Mouse (Mus musculus) liver, embryonic 14.5 days (tissue): ENCODE data around the gene Xirp1.

ENCODE experiments used
- CTCF ChIP-seq: IDR thresholded peaks from 2 replicates; pipeline ENCODE4 v1.5.1; 2016; ENCODE audit warnings: antibody characterized with exemption, low read depth, control low read depth
- EP300 ChIP-seq: IDR thresholded peaks from 2 replicates; pipeline ENCODE4 v1.6.1; 2016; ENCODE audit warnings: antibody characterized with exemption, low read depth

DNA sequence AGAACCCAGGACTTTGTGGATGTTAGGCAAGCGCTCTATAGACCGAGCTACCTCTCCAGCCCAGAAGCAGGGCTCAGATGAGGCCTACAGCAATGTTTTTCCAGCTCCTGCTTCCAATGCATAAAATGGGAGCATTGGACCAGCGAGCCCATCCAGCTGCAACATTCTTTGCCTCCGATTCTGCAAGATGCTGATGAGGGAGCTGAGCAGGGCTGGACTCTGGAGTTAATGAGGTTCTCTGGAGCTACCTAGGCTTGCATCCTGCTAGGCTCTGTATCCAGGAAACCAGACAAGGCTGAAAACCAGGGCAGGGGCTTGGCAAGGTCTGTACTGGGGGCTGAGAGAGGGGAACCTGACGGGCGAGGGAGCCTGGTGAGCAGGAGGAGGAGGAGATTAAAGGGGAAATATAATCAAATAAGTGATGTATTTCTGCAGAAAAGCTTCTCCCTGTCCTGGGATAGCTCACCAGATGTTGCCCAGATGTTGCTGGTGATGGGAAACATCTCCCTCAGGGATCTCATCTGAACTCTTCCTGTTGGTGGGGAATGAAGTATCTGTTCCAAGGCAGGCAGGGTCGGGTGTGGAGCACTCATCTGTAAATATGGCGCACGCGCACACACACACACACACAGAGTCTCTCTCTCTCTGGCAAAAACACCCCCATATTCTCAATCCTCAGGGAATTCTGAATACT lies 37.4 kb downstream of the Xirp1 start:
- TF ChIP-seq CTCF (no peak), EP300 (no peak)
